Mouse (Mus musculus): ENCODE measurements around the gene Nkd1. TPM values are rescaled to one million over a fixed set of nuclear protein-coding genes. Genes with fewer than 3 reads are reported as not detected.

Nkd1 gene
- polyA plus RNA-seq (2015; fragmentation: Nextera tagmentation; extraction: Ambion mirVana): 121 and 141 TPM in 2 replicates

DNA sequence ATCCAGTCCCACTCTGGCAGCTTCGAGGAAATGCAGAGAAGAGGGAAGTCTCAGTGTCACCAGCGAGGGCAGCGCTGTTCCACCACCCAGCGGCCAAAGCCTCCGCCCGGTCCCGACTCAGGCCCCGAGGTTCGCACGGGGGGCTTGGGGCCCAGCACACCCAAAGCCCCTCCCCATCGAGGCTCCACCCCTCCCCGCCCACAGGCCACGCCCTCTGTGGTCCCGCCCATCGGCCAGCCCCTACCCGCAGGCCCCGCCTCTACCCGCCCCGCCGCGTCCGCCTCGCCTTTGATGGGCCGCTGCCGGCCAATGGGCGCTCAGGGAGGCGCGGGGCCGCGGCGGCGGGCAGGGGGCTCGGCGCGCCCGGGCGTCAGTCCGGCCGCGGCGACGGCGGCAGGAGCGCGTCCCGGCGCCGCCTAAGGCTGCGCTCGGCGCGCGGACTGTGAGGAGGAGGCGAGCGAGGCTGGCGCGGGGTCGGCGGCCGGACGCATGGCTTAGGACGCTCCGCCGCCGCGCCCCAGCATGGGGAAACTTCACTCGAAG is at the start of gene Nkd1:
Nkd1 (plus strand) TSS at position 370 of the 543 bp plus-strand sequence.

DNA sequence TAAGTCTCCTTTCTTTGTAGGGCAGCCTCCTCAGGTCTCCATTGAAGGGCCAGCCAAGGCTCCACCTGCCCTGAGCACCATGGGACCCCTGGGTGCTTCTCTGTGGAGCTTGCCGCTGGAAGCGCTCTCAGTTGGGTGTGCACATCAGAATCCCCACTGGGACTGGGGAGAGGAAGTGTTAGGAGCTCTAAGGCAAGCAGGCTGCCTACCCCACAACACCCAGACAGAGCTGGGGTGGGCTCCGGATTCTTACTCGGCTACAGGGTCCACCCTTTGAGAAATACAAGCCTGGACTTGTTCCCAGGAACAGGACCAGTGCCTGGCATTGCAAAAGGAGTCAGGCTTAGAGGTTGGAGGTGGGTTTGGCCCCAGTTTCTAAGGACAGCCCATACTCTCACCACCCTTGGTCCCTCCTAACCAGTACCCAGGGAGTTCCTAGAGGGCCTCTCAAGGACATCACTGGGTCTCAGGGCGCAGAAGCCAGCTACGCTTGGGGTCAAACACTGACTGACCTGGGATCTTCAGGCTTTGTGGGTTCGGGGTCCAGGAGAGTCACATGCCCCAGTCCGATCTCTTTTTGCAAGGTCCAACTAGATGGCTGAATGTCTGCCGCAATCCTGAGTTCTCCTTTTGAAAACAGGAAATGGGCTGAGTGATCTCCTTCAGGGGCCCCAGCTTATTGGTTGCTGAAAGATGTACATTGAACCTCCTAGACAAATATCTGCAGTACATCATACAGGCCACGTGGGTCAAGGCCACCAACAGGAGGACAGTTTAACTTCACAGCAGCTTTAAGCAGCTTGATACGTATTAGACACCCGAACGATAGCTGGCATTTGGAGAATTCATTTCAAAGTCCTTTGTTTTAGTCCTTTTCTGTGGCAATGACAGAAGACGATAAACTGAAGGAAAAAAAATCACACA is 114.6 kb downstream of the Nkd1 start, which contains the start of gene Snx20:
Snx20 (minus strand) TSS at position 655 of the 924 bp plus-strand sequence.

Other genes starting within 250 kb of the Nkd1 start
- 3.7 and 6.3 TPM in 2 replicates for gene Adcy7, start 249.0 kb upstream of the Nkd1 start, polyA plus RNA-seq (2015; fragmentation: Nextera tagmentation; extraction: Ambion mirVana)
- 35.3 and 46.9 TPM in 2 replicates for gene Brd7, start 159.2 kb upstream of the Nkd1 start, polyA plus RNA-seq (2015; fragmentation: Nextera tagmentation; extraction: Ambion mirVana)
- 2.1 and 3.9 TPM in 2 replicates for gene Snx20, start 114.8 kb downstream of the Nkd1 start, polyA plus RNA-seq (2015; fragmentation: Nextera tagmentation; extraction: Ambion mirVana)
- 0.13 and 0.14 TPM in 2 replicates for gene Nod2, start 126.0 kb downstream of the Nkd1 start, polyA plus RNA-seq (2015; fragmentation: Nextera tagmentation; extraction: Ambion mirVana)
- gene Cyld, start 175.7 kb downstream of the Nkd1 start, polyA plus RNA-seq (2015; fragmentation: Nextera tagmentation; extraction: Ambion mirVana): 7.2 and 8.4 TPM in 2 replicates